Mouse (Mus musculus) urinary bladder, postnatal 4 days (tissue): ENCODE measurements around the gene Deaf1.

Experiments
- DNase-seq, 2 experiments: peaks; one replicate each; pipeline ENCODE4 v3.0.0; 2021 to 2022; ENCODE audit warnings: low spot score in 2 of 2

Gene Deaf1

DNA sequence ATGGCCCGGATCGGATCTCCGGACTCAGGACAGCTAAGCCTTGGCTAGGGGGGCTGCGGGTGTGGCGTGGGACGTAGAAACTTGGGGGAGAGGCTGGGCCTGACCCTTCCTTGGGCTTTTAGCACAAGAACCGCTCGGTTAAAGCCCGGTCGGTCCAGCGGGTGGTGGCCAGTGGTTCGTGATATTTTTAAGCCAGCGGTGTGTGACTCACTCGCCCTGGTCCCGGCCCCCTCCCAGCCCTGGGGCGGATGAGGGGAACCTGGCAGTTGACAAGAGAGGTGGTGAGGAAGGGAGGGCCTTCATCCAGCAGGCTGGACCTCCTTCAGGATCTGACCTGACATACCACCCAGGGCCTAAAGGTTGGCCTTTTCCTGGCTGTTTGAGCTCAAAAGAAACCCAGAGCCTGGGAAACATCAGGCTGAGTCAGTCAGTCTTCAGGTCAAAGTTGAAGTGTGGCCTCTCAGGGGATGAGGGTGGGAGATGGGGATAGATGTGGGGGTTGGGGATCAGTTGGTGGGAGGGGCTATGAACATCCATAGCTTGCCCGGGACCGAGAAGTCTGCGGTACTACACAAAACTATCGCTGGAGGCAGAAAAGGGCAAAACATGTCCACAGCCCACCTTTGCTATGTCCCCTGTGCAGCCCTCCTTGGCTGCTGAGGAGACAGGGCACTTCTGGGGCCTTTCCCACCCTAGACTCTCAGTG lies 11.9 kb upstream of the Deaf1 start:
- DNase-seq, result no peak

- peak in 1 of 2 experiments; percentile 55 for DNase-seq
Measured at GRCm38 (mm10) chr7:141338576-141339131, 11.2 kb upstream of the Deaf1 start, which contains the start of gene Eps8l2. Gene Eps8l2, plus strand, starts transcription at chr7:141338880.

GRCm38 (mm10) chr7:141337716-141338416 lies 10.4 kb upstream of the Deaf1 start:
- no peak for DNase-seq

- DNase-seq, result no peak
Measured at GRCm38 (mm10) chr7:141336296-141336695, 8.8 kb upstream of the Deaf1 start.

GRCm38 (mm10) chr7:141335682-141336081 lies 8.2 kb upstream of the Deaf1 start:
- DNase-seq, result no peak

GRCm38 (mm10) chr7:141335044-141335579 lies 7.6 kb upstream of the Deaf1 start:
- DNase-seq, result no peak

DNA sequence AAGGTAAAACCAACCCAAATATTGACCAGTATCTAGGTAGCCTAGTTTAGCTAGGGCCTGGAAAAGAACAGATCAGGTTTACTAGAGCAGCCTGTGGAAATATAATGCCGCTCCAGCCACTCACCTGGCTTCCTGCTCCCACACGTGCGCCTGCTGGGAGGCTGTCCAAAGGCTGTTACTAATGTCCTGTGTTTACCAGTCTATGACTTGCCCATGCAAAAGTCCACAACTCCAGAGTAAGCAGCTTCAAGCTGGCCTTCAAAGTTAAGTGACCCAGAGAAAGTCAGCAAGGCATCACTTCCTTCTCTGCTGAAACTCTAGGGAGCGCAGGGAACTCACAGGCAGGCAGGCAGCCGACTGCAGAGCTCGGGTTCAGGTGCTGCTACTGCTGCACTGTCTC lies 4.5 kb upstream of the Deaf1 start:
- no peak for DNase-seq

- no peak for DNase-seq
Measured at GRCm38 (mm10) chr7:141330706-141331105, 3.2 kb upstream of the Deaf1 start.

GRCm38 (mm10) chr7:141328373-141328990 lies 992 bp upstream of the Deaf1 start:
- DNase-seq, result no peak

DNA sequence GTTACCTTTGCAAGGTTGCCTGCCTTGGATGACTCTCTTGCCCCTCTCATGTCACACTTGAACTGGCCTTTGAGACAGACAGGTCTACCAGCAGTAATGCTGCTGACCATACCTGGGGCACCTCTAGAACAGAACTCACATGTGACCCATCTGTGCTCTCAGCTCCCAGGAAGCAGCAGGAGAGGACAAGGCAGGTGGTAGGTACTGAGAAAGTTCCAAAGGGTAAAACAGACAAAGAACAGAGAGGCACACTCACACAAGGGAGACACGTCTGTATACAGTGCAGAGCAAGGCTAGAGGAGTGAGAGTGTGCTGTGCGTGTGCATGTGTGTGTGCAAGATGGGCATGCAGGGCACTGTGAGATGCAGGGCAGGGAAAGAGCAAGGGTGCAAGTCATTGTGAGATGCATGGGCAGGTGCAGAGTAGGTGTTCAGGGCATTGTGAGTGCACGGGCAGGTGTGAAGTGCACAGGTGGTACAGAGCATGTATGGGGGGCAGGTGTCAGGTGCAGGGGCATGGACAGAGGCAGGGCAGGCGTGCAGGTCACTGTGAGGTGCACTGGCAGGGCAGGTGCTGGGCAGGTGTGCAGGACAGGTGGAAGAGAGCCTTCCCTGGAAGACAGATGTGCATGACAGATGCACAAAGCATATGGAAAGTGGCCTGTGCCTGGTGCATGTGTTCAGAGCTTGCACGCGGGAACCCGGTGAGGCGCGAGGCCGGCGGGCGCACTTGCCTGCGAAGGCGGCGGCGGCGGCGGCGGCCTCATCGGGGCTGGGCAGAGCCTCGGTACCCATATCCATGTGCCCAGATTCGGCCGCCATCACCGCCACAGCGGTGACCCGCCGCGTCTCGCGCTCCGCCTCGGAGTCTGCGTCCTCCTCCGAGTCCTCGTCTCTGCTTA lies 694 bp downstream of the Deaf1 start:
- peak in 1 of 2 experiments; percentile 26 for DNase-seq

GRCm38 (mm10) chr7:141324686-141325085 lies 2.8 kb downstream of the Deaf1 start:
- no peak for DNase-seq

GRCm38 (mm10) chr7:141319446-141319845 lies 8.0 kb downstream of the Deaf1 start:
- no peak for DNase-seq

DNA sequence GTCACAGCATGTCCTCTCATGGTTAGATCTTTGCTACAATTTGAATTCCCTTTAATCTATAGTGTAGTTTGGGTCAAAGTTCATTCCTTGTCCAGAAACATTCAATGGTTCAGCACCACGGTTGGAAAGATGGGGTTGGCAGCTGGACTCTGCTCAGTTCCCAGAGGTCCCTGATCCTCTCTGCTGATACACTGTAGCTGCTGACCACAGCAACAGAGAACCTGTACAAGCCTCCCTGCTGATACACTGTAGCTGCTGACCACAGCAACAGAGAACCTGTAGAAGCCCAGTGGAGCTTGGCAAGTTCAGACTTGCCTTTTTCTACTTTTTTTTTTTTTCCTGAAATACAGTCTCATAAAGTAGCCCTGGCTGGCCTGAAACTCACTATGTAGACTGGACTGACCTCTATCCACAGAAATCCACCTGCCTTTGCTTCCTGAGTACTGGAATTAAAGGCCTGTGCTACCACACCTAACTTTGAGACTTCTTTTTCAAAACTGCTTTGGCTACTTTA lies 9.8 kb downstream of the Deaf1 start:
- no peak for DNase-seq

DNA sequence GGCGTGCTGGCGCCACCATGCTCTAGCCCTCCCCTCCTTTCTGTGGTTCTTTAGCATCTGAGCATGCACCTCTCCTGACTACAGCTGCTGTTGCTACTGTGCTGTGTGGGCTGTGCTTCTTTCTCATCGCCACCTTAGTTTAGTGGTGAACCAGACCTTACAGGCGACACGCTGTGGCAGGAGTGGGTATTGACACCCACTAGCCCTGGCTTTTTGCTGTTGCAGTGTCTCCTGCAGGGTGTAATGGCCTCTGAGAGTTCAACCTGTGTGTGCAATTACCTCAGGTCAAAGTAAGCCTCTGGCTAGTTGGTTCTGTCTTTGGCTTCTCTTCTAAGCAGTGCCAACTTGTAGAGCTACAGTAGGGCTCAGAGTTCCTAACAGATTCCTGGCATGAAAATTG lies 11.5 kb downstream of the Deaf1 start:
- no peak for DNase-seq

DNA sequence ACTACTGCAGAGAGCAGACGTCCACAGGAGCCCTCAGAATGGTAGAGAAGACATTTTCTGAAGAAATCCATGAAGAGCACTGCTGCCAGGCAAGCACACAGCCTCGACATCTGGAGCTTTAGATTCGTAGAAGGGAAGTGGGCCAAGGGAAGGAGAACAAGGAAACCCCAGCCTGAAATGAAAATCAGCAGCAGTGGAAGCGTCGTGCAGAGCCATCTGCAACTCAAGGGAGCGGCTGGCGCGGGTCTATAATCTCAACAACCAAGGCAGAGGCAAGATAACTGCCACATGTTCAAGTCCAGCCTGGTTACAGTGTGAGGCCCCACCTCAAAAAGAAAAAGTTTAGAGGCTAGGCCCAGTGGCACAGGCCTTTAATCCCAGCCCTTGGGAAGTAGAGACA lies 12.4 kb downstream of the Deaf1 start:
- no peak for DNase-seq

GRCm38 (mm10) chr7:141314416-141314815 lies 13.1 kb downstream of the Deaf1 start:
- DNase-seq, result no peak

GRCm38 (mm10) chr7:141304537-141304936 lies 23.0 kb downstream of the Deaf1 start:
- no peak for DNase-seq

- no peak for DNase-seq
Measured at GRCm38 (mm10) chr7:141302702-141303268, 24.7 kb downstream of the Deaf1 start.

- no peak for DNase-seq
Measured at GRCm38 (mm10) chr7:141301386-141301785, 26.1 kb downstream of the Deaf1 start.

GRCm38 (mm10) chr7:141299175-141299574 lies 28.3 kb downstream of the Deaf1 start:
- DNase-seq, result no peak
